Mouse (Mus musculus): ENCODE results near the gene Fggy. TPM values are rescaled to one million over a fixed set of nuclear protein-coding genes. Genes with fewer than 3 reads are reported as not detected.

Fggy gene
- polyA plus RNA-seq, 1 experiment, result 5.7 TPM

DNA sequence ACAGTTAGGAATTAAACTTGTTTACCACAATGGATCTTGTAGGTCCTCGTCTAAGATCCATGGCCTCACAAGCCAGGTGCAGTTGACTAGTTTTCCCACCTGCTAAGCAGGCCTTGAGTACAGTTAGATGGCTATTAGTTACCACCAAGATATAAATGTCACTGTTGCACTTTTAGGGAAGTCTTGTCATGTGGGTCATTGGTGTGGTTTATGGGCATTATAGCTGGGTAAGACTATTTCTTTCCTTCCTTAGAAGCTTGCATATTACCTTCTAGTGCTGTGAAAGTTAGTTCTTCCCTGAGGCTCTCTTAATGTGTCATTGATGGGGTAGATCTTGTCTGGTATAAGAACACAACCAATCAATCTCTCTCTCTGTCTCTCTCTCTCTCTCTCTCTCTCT lies 152.4 kb downstream of the Fggy start:
- TF ChIP-seq CTCF (IDR thresholded peaks at IDR 0.05; ENCODE audit: control insufficient read depth, insufficient read depth, insufficient replicate concordance, low read depth, low read length) (no peak), POLR2A (IDR thresholded peaks at IDR 0.05; ENCODE audit: control insufficient read depth, low read depth, low read length) (no peak)
- no peaks in the 10 kb centered on the region for H3K27me3 ChIP-seq (ENCODE audit: control insufficient read depth, insufficient read depth, low read length)
- no peak overlapping the region for H3K27ac ChIP-seq (ENCODE audit: control insufficient read depth, insufficient read depth, low read depth, low read length)
- no peak overlapping the region for H3K4me3 ChIP-seq (ENCODE audit: control insufficient read depth, low read depth, low read length)
- H3K36me3 ChIP-seq (ENCODE audit: control insufficient read depth, insufficient read depth, low read length), result no peaks in the 10 kb centered on the region
- H3K4me1 ChIP-seq (ENCODE audit: control insufficient read depth, insufficient read depth, low read length), result no peaks in the 10 kb centered on the region

DNA sequence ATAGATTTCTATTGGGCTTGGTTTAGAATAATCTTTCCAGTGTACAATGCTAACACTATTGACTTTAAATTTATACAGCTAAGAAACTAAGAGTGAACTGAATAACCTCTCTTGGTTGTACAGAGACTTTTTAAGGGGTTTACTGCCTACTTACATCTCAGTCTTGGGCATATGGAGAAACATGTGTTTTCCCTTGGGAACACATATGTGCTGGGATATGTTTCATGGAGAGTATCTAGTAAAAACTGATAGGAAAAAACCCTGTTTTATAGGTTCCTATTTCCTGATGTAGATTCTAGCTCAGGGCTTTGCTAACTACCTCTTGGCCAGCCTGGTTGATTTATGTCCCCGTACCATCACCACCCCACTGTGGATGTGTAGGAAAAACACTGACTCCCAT lies 155.5 kb downstream of the Fggy start:
- TF ChIP-seq CTCF (IDR thresholded peaks at IDR 0.05; ENCODE audit: control insufficient read depth, insufficient read depth, insufficient replicate concordance, low read depth, low read length) (no peak), POLR2A (IDR thresholded peaks at IDR 0.05; ENCODE audit: control insufficient read depth, low read depth, low read length) (no peak)
- Histone ChIP-seq H3K4me3 (ENCODE audit: control insufficient read depth, low read depth, low read length) (no peak overlapping the region), H3K27ac (ENCODE audit: control insufficient read depth, insufficient read depth, low read depth, low read length) (no peak overlapping the region), H3K4me1 (ENCODE audit: control insufficient read depth, insufficient read depth, low read length) (no peaks in the 10 kb centered on the region), H3K27me3 (ENCODE audit: control insufficient read depth, insufficient read depth, low read length) (no peaks in the 10 kb centered on the region), H3K36me3 (ENCODE audit: control insufficient read depth, insufficient read depth, low read length) (no peaks in the 10 kb centered on the region)

DNA sequence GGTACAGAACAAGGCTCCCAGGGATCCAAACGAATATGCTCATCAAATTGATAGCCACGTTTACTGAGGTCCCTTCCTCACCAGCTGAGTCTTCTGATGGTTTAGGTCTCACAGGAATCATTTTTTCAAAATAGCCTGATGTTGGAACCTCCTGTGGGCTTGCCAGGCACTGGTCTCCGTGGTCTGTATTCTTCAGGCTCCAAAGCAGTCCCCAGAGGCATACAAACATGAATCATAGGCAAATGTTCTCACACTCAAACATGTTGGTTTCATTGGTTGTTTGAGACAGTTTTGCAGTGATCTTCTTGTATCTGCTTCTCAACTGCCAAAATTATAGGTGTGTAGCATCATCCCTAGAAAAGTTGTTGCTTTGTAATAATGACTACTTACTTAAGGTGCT lies 156.0 kb downstream of the Fggy start:
- Histone ChIP-seq H3K4me3 (ENCODE audit: control insufficient read depth, low read depth, low read length) (no peak overlapping the region), H3K36me3 (ENCODE audit: control insufficient read depth, insufficient read depth, low read length) (no peaks in the 10 kb centered on the region), H3K27me3 (ENCODE audit: control insufficient read depth, insufficient read depth, low read length) (no peaks in the 10 kb centered on the region), H3K27ac (ENCODE audit: control insufficient read depth, insufficient read depth, low read depth, low read length) (no peak overlapping the region), H3K4me1 (ENCODE audit: control insufficient read depth, insufficient read depth, low read length) (no peaks in the 10 kb centered on the region)
- no peak for TF ChIP-seq POLR2A (IDR thresholded peaks at IDR 0.05; ENCODE audit: control insufficient read depth, low read depth, low read length)
- TF ChIP-seq CTCF (IDR thresholded peaks at IDR 0.05; ENCODE audit: control insufficient read depth, insufficient read depth, insufficient replicate concordance, low read depth, low read length), result no peak

DNA sequence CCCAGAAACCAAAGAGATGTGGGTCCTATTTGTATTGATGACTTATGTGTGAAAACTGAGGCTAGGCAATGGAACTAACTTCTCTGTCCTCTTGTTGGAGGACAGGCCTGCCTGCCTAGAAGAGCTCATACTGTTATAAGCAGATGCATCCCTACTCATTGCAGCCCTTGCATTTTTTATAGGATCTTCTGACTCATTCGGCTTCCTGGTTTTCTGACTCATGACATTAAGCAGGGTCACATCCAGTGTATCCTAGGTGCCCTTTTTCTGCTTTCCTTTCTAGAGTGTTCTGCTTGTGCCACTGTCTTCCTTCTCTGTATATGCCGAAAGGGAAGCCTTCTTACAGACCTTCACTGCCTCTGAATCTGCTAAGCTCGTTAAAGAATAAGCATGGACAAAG lies 158.8 kb downstream of the Fggy start:
- Histone ChIP-seq H3K27me3 (ENCODE audit: control insufficient read depth, insufficient read depth, low read length) (no peaks in the 10 kb centered on the region), H3K4me3 (ENCODE audit: control insufficient read depth, low read depth, low read length) (no peak overlapping the region), H3K27ac (ENCODE audit: control insufficient read depth, insufficient read depth, low read depth, low read length) (no peak overlapping the region), H3K4me1 (ENCODE audit: control insufficient read depth, insufficient read depth, low read length) (no peaks in the 10 kb centered on the region), H3K36me3 (ENCODE audit: control insufficient read depth, insufficient read depth, low read length) (no peaks in the 10 kb centered on the region)
- no peak for TF ChIP-seq CTCF (IDR thresholded peaks at IDR 0.05; ENCODE audit: control insufficient read depth, insufficient read depth, insufficient replicate concordance, low read depth, low read length)
- TF ChIP-seq POLR2A (IDR thresholded peaks at IDR 0.05; ENCODE audit: control insufficient read depth, low read depth, low read length), result no peak

DNA sequence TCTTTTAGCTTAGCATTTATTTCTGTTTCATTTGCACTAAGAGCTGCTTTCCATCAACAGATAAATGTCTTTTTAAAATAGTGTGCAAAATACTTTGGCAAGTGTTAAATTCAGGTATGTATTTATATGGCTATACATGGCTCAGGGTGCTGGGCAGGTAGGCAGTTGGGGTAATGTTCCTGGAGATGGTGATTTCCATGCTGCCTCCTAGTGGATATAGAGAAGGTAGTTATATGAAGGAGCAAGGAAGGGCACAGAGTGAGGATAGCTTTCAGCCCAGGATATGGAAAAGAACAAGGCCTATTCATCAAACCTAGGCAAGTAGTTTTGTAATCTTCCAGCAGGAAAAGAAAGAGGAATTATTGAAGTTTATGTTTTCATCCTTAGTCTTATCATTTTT lies 166.3 kb downstream of the Fggy start:
- Histone ChIP-seq H3K4me1 (ENCODE audit: control insufficient read depth, insufficient read depth, low read length) (no peaks in the 10 kb centered on the region), H3K4me3 (ENCODE audit: control insufficient read depth, low read depth, low read length) (no peak overlapping the region), H3K36me3 (ENCODE audit: control insufficient read depth, insufficient read depth, low read length) (no peaks in the 10 kb centered on the region), H3K27me3 (ENCODE audit: control insufficient read depth, insufficient read depth, low read length) (no peaks in the 10 kb centered on the region), H3K27ac (ENCODE audit: control insufficient read depth, insufficient read depth, low read depth, low read length) (no peak overlapping the region)
- no peak for TF ChIP-seq CTCF (IDR thresholded peaks at IDR 0.05; ENCODE audit: control insufficient read depth, insufficient read depth, insufficient replicate concordance, low read depth, low read length)
- no peak for TF ChIP-seq POLR2A (IDR thresholded peaks at IDR 0.05; ENCODE audit: control insufficient read depth, low read depth, low read length)

DNA sequence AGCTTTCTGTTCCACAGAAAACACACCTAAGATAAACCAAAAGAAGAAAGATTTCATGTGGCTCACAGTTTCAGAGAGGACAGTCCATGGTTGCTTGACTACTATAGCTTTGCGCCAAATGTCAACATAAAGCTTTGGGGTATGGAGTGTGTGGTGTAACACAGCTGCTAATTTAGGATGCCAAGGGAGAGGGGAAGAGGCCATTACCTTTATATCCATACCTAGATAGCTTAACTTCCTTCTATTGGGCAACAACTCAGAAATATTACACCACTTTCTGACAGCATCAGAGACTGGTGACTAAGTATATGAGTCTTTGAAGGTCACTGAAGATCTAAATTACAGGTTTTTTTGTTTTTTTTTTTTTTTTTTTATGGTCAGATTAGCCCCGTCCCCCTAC lies 169.1 kb downstream of the Fggy start:
- Histone ChIP-seq H3K27ac (ENCODE audit: control insufficient read depth, insufficient read depth, low read depth, low read length) (no peak overlapping the region), H3K4me1 (ENCODE audit: control insufficient read depth, insufficient read depth, low read length) (no peaks in the 10 kb centered on the region), H3K27me3 (ENCODE audit: control insufficient read depth, insufficient read depth, low read length) (no peaks in the 10 kb centered on the region), H3K36me3 (ENCODE audit: control insufficient read depth, insufficient read depth, low read length) (no peaks in the 10 kb centered on the region), H3K4me3 (ENCODE audit: control insufficient read depth, low read depth, low read length) (no peak overlapping the region)
- no peak for TF ChIP-seq CTCF (IDR thresholded peaks at IDR 0.05; ENCODE audit: control insufficient read depth, insufficient read depth, insufficient replicate concordance, low read depth, low read length)

DNA sequence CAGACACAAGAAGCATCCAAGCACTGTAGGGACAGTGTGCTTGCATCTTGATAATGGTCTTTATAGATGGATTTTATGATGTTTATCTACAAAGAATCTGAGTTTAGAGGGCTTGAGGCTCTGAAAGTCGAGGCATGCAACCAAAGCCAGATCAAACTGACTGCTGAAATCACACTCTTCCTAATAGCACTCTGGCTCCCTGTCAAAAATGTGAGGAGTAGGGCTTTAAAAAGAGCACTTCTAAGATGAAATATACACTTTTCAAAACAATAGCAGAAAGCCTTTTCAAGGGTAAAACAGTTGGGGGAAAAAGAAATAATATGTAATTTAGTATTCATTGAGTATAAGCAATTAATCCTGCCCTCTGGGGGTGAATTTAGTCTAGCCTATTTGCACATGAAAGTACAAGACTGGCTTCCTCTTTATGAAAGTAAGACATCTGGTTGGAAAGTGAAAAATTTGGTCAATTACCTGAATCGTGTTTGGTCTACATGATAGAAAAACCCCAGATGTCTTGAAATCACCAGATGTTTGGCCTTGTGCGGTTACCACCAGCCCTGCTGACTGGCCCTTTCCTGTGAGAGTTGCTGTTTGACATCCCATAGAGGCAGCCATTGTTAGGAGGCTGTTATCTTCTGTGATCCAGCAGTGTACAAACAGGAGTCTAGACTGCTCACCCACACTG lies 172.0 kb downstream of the Fggy start:
- TF ChIP-seq POLR2A (IDR thresholded peaks at IDR 0.05; ENCODE audit: control insufficient read depth, low read depth, low read length) (no peak), CTCF (IDR thresholded peaks at IDR 0.05; ENCODE audit: control insufficient read depth, insufficient read depth, insufficient replicate concordance, low read depth, low read length) (no peak)
- Histone ChIP-seq H3K4me3 (ENCODE audit: control insufficient read depth, low read depth, low read length) (no peak overlapping the region), H3K27me3 (ENCODE audit: control insufficient read depth, insufficient read depth, low read length) (no peaks in the 10 kb centered on the region), H3K27ac (ENCODE audit: control insufficient read depth, insufficient read depth, low read depth, low read length) (no peak overlapping the region), H3K36me3 (ENCODE audit: control insufficient read depth, insufficient read depth, low read length) (no peaks in the 10 kb centered on the region), H3K4me1 (ENCODE audit: control insufficient read depth, insufficient read depth, low read length) (peaks cover 2% of the 10 kb centered on the region; the same call in 1 of the 2 replicates)

DNA sequence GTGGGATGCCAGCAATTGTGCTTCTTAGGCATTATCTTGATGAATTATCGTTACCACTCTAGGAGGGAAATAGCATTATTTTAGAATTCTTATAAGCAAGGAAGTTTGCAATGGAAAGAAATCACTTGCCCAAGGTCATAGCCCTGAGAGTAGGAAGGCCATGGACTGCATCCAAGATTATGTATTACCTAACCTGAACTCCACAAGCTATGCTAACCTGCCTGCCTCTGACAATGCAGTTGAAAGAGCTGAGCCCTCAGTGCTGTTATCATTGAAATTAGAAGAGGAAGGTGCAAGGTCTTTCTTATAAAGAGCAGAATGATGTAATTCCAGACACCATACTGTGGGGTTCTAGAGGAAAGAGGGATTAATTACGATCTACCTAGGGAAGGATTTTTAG lies 173.8 kb downstream of the Fggy start:
- Histone ChIP-seq H3K4me3 (ENCODE audit: control insufficient read depth, low read depth, low read length) (no peak overlapping the region), H3K4me1 (ENCODE audit: control insufficient read depth, insufficient read depth, low read length) (peaks cover 2% of the 10 kb centered on the region; the same call in 1 of the 2 replicates), H3K27ac (ENCODE audit: control insufficient read depth, insufficient read depth, low read depth, low read length) (no peak overlapping the region), H3K27me3 (ENCODE audit: control insufficient read depth, insufficient read depth, low read length) (no peaks in the 10 kb centered on the region), H3K36me3 (ENCODE audit: control insufficient read depth, insufficient read depth, low read length) (no peaks in the 10 kb centered on the region)
- TF ChIP-seq POLR2A (IDR thresholded peaks at IDR 0.05; ENCODE audit: control insufficient read depth, low read depth, low read length) (no peak), CTCF (IDR thresholded peaks at IDR 0.05; ENCODE audit: control insufficient read depth, insufficient read depth, insufficient replicate concordance, low read depth, low read length) (no peak)
